Mouse (Mus musculus) erythroblast, embryonic 14.5 days (primary cell): ENCODE data around the gene Ern1.

ENCODE experiments used
- GATA1 ChIP-seq: IDR thresholded peaks from 2 replicates; pipeline ENCODE4 v1.6.1; 2012; ENCODE audit warnings: low read length, inconsistent platforms, mixed read lengths
- TAL1 ChIP-seq: IDR thresholded peaks from 3 replicates; pipeline ENCODE4 v1.6.1; 2012; ENCODE audit warnings: low read length, inconsistent platforms, mixed read lengths

DNA sequence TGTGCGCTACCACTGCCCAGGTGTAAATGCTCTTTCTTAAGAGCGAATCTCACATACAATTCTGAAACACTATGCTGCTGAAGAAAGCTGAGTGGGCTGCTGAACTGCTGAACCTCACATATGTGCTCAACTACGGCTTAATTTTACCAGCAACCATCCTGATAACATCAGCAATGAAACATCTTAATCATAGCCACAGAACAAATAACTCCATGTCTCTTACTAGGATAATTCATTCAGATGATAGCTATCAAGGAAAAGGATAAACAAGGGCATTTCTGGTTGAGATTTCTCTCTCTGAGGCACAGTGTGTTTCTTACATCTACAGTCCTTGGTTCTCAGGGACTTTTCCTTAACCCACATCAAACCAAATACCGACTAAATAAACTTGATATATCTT is 2.8 kb downstream of the Ern1 start:
- no peak for TF ChIP-seq GATA1
- no peak for TF ChIP-seq TAL1
